Mouse (Mus musculus): ENCODE data around the gene Crispld2.

GRCm38 (mm10) chr8:120101068-120101972 lies 109.1 kb downstream of the Crispld2 start, which contains the start of gene Zdhhc7:
- no peak for TF ChIP-seq CTCF (conservative IDR thresholded peaks at IDR 0.05; ENCODE audit: low read length)
- TF ChIP-seq NANOG (IDR thresholded peaks at IDR 0.05; ENCODE audit: borderline replicate concordance, low read length): no peak
